8 mouse cellular contexts compared by ENCODE assay signal in genomic region chr2:38925171-38926080, GRCm38 (mm10). TPM values are rescaled to one million over a fixed set of nuclear protein-coding genes. Genes with fewer than 3 reads are reported as not detected.
DNase-seq lines count a peak whose midpoint lies in the region; ATAC-seq and TF ChIP-seq lines count a peak whose summit lies in the region.

No protein-coding gene starts in this region.

- H3K4me3 ChIP-seq in forebrain, embryonic 10.5 days: peak overlapping the region; percentile 80
- H3K4me3 ChIP-seq in intestine, embryonic 15.5 days (replicated peaks): peak overlapping the region; percentile 89
- peak overlapping the region; percentile 89 for H3K4me3 ChIP-seq in liver, embryonic 15.5 days (replicated peaks)
- peak overlapping the region; percentile 100 for H3K4me3 ChIP-seq in olfactory bulb, adult 2 months (ENCODE audit: insufficient read depth, low read depth, low read length)

- intact Hi-C loops in left cerebral cortex, postnatal 25 days (cut with DNase I): no loop called here
- intact Hi-C loops in left cerebral cortex, postnatal 4 days (cut with DNase I): loop anchor here (2.0 kb wide), 1 partner anchor 73 kb away; no protein-coding TSS in a partner anchor

- peak overlapping the region; percentile 90 for H3K27ac ChIP-seq in forebrain, embryonic 10.5 days
- peak overlapping the region; percentile 79 for H3K27ac ChIP-seq in intestine, embryonic 15.5 days
- no peak overlapping the region for H3K27ac ChIP-seq in liver, embryonic 15.5 days (replicated peaks)
- no peak overlapping the region for H3K27ac ChIP-seq in olfactory bulb, adult 2 months (ENCODE audit: insufficient read depth, low read depth, low read length)

- no peak for TF ChIP-seq POLR2A in olfactory bulb, adult 2 months (IDR thresholded peaks at IDR 0.05; ENCODE audit: insufficient read depth, low read depth, low read length)

- peak; percentile 68 for ATAC-seq in intestine, embryonic 15.5 days
- ATAC-seq in liver, embryonic 15.5 days (ENCODE audit: insufficient read depth): peak; percentile 23

- H3K9me3 ChIP-seq in forebrain, embryonic 10.5 days: no peaks in the 10 kb centered on the region
- no peaks in the 10 kb centered on the region for H3K9me3 ChIP-seq in intestine, embryonic 15.5 days
- H3K9me3 ChIP-seq in liver, embryonic 15.5 days (replicated peaks): no peaks in the 10 kb centered on the region

- peak overlapping the region; percentile 92 for H3K4me2 ChIP-seq in intestine, embryonic 15.5 days (replicated peaks)
- H3K4me2 ChIP-seq in liver, embryonic 15.5 days: peak overlapping the region; percentile 97

- peaks cover 54% of the 10 kb centered on the region for H3K4me1 ChIP-seq in forebrain, embryonic 10.5 days
- H3K4me1 ChIP-seq in intestine, embryonic 15.5 days (replicated peaks): 0 out of 2 replicates have a peak, but pooled peaks cover 6% of the 10 kb centered on the region
- H3K4me1 ChIP-seq in liver, embryonic 15.5 days (replicated peaks): peaks cover 25% of the 10 kb centered on the region
- peaks cover 6% of the 10 kb centered on the region; the same call in 1 of the 2 replicates for H3K4me1 ChIP-seq in olfactory bulb, adult 2 months (ENCODE audit: control insufficient read depth, insufficient read depth, low read length)

- H3K9ac ChIP-seq in intestine, embryonic 15.5 days: peak overlapping the region; percentile 74
- H3K9ac ChIP-seq in liver, embryonic 15.5 days: peak overlapping the region; percentile 64

- peak; percentile 17 for DNase-seq in left cerebral cortex, postnatal 25 days (ENCODE audit: low spot score in 2 of 2)
- no peak for DNase-seq in left cerebral cortex, postnatal 4 days
- DNase-seq in R1 (ENCODE audit: low read depth, low spot score): peak; percentile 89
- DNase-seq in forebrain, embryonic 10.5 days (ENCODE audit: extremely low spot score, low spot score): peak; percentile 69
- DNase-seq in frontal cortex, postnatal 14 days (ENCODE audit: low spot score in 2 of 2): no peak

- TF ChIP-seq CTCF in olfactory bulb, adult 2 months (IDR thresholded peaks at IDR 0.05; ENCODE audit: insufficient read depth, low read depth, low read length): no peak

- H3K36me3 ChIP-seq in forebrain, embryonic 10.5 days (replicated peaks): no peaks in the 10 kb centered on the region
- no peaks in the 10 kb centered on the region for H3K36me3 ChIP-seq in intestine, embryonic 15.5 days
- H3K36me3 ChIP-seq in liver, embryonic 15.5 days (replicated peaks): no peaks in the 10 kb centered on the region

- peaks cover 8% of the 10 kb centered on the region for H3K27me3 ChIP-seq in forebrain, embryonic 10.5 days (ENCODE audit: poor library complexity, severe bottlenecking)
- H3K27me3 ChIP-seq in intestine, embryonic 15.5 days (replicated peaks): no peaks in the 10 kb centered on the region
- peaks cover 47% of the 10 kb centered on the region for H3K27me3 ChIP-seq in liver, embryonic 15.5 days

- under 1% methylated on average over 51 of the region's 51 CpGs for WGBS in forebrain, embryonic 10.5 days
- 1% methylated on average over 51 of the region's 51 CpGs for WGBS in intestine, embryonic 15.5 days
- WGBS in liver, embryonic 15.5 days (ENCODE audit: insufficient replicate concordance): under 1% methylated on average over 51 of the region's 51 CpGs
- 2% methylated on average over 51 of the region's 51 CpGs for WGBS in olfactory bulb, adult 2 months

RNA-seq across cellular contexts. Expression of gene Nr6a1, which starts 2.1 kb away (rescaled TPM):
- 1 to 10 TPM; 7.6 to 9.6 TPM for total RNA-seq in left cerebral cortex, postnatal 25 days (2021)
- 1 to 10 TPM; 6.6 TPM for total RNA-seq in left cerebral cortex, postnatal 4 days (2021)
- polyA plus RNA-seq in forebrain, embryonic 10.5 days (2016; fragmentation: Nextera tagmentation; extraction: Ambion mirVana): 4.2 and 4.8 TPM in 2 replicates
- 1.7 and 1.9 TPM in 2 replicates for polyA plus RNA-seq in intestine, embryonic 15.5 days (2015; fragmentation: Nextera tagmentation; extraction: Ambion mirVana)
- 1.1 TPM in 2 replicates for polyA plus RNA-seq in liver, embryonic 15.5 days (2015; fragmentation: Nextera tagmentation; extraction: Ambion mirVana)
- polyA plus RNA-seq in olfactory bulb, adult 2 months (2012; ENCODE audit: insufficient read depth, insufficient read length, low replicate concordance, missing spikeins): not detected in 2 replicates

RNA-seq across cellular contexts. Expression of gene Olfml2a, which starts 6.4 kb away (rescaled TPM):
- total RNA-seq in left cerebral cortex, postnatal 25 days (2021): 1 to 10 TPM; 1.9 to 2.3 TPM
- total RNA-seq in left cerebral cortex, postnatal 4 days (2021): 1 to 10 TPM; 4.4 to 5.4 TPM
- polyA plus RNA-seq in forebrain, embryonic 10.5 days (2016; fragmentation: Nextera tagmentation; extraction: Ambion mirVana): 1.2 and 1.7 TPM in 2 replicates
- polyA plus RNA-seq in intestine, embryonic 15.5 days (2015; fragmentation: Nextera tagmentation; extraction: Ambion mirVana): 2.3 and 2.5 TPM in 2 replicates
- polyA plus RNA-seq in liver, embryonic 15.5 days (2015; fragmentation: Nextera tagmentation; extraction: Ambion mirVana): 0.10 and 0.14 TPM in 2 replicates
- polyA plus RNA-seq in olfactory bulb, adult 2 months (2012; ENCODE audit: insufficient read depth, insufficient read length, low replicate concordance, missing spikeins): not detected in 2 replicates

Comparison
In these comparisons a context has a peak if more than half of its experiments do, and no peak if none do; other contexts are left out.
1. DNase-seq: peak in left cerebral cortex, postnatal 25 days (2 of 2), R1 (single experiment) and forebrain, embryonic 10.5 days (single experiment); none in left cerebral cortex, postnatal 4 days (single experiment) and frontal cortex, postnatal 14 days (0 of 2).
2. H3K27ac ChIP-seq: peak in forebrain, embryonic 10.5 days (single experiment) and intestine, embryonic 15.5 days (single experiment); none in liver, embryonic 15.5 days (single experiment) and olfactory bulb, adult 2 months (single experiment).
3. Peak in every context shown above with its lines, with median percentiles within 50 percentile points of each other: H3K4me3 ChIP-seq.